Mouse (Mus musculus): Measurements from ENCODE around the gene Ssr4. TPM values are rescaled to one million over a fixed set of nuclear protein-coding genes. Genes with fewer than 3 reads are reported as not detected.

Gene Ssr4
- total RNA-seq, 2 experiments from 2014 or later: 77.3 to 79.0 TPM

DNA sequence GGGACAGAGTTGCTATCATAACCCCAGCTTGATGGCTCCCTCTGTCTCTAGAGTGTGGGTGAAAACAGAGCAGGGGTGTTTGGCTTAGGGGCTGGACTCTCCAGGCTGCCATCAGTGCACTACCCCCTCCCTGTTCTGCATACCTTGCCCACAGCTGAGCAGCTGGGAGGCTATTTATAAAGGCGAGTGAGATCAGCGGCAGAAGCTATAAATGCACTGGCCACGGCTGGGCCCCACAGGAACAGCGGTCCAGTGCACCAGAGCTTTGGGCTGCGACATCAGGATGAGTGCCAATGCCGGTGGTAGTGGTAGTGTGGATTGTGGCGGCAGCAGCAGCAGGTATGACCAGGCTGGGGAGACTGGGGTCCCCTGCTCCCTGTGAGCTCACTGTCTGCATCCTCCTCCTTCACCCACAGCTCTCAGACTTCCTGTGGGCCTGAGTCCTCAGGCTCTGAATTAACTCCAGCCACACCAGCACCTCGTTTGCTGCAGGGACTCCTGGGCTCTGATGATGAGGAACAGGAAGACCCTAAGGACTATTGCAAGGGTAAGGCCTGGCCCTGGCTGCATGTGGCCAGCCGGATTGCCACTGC lies 12.6 kb upstream of the Ssr4 start, which contains the start of gene Srpk3:
Srpk3 (plus strand) TSS at position 238 of the 593 bp plus-strand sequence.
- peak; percentile 77 for DNase-seq
- peak within 1 kb of the TSS; percentile 90 for H3K27ac ChIP-seq
- no peak for TF ChIP-seq CTCF (IDR thresholded peaks at IDR 0.05)
- intact Hi-C loops (cut with DNase I): no loop called here
- peak within 1 kb of the TSS; percentile 71 for H3K4me3 ChIP-seq

DNA sequence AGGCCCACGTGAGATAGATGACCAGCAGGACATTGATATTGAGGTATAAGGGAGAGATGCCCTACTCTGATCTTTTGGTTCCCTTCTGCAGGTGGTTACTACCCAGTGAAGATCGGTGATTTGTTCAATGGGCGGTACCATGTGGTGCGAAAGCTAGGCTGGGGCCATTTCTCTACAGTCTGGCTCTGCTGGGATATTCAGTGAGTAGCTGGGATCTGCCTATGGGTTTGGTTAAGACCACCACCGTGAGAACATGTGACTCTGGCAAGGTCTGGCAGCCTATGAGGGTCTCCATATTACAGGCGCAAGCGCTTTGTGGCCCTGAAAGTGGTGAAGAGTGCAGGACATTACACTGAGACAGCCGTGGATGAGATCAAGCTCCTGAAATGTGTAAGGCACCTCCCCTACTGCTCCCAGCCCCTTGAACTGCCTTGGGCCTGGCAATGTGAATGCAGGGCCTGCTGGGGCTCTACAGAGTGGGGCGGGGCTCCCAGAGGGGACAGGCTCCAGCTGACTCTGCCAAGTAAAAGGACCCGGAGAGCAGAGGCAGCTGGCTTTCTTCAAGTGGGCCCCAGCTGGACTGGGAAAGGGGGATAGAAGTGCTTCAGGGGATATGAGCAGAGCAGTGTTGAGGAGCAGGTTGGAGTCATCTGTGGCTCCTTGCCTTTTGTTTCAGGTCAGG lies 11.9 kb upstream of the Ssr4 start:
- intact Hi-C loops (cut with DNase I): no loop called here
- no peak for TF ChIP-seq CTCF (IDR thresholded peaks at IDR 0.05)
- Histone ChIP-seq H3K27ac (peak overlapping the region; percentile 90), H3K4me3 (peak overlapping the region; percentile 71)
- DNase-seq: peak; percentile 53

DNA sequence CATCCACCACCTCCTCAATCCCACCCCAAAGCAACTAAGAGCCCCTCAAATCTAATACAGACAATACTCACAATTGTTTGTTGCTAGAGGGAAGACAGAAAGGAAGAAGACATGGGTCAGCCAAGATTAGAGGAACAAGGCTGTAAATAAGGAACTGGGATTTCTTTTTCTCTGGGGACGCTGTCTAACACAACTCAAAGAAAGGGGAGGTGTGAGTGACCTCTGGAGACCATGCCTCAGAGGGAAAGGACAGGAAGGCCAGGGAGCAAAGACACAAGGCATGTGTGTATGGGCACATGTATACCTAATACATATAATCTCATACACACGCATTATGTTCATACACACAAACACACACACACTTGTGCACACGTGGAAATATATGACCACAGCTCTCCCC lies 4.6 kb upstream of the Ssr4 start:
- no peak for DNase-seq
- Histone ChIP-seq H3K27ac (no peak overlapping the region), H3K4me3 (no peak overlapping the region)
- intact Hi-C loops (cut with DNase I): no loop called here
- TF ChIP-seq CTCF (IDR thresholded peaks at IDR 0.05): no peak

DNA sequence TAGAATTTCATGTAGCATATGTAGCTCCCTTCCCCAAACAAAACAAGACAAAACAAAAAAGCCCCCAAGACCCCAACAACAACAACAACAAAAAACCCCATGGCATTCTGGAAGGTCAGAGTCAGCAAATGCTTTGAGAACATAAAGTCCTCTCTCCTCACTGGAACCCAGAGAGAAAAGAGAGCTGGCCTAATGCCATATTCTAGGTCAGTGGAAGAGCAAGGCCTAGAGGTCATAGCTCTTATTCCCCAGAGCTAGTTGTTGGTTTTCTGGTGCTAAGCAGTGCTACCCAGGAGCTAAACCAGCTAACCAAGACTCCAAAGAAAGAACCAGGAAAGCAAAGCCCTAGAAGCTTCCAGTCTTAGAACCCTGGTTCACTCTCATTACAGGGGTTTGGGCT lies 1.2 kb upstream of the Ssr4 start:
- intact Hi-C loops (cut with DNase I): loop anchor here (5.0 kb wide), 3 partner anchors 68 to 177 kb away; partner anchors contain the start of genes Abcd1, Bcap31 and Slc6a8
- peak overlapping the region; percentile 98 for H3K27ac ChIP-seq
- DNase-seq: no peak

DNA sequence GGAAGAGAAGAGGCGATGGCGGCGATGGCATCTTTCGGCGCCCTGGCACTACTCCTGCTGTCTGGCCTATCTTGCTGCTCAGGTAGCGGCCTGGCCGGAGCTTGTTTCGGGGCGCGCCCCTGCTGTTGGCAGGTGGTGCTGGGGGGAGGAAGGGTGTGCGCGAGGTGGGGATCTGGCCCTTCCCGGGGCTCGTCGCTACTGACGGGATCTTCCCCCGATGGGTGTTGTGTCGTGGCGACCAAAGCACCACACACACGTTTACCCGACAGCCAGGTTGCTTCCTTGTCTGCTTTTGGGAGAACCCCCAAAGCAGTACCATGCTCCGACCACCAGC lies 364 bp downstream of the Ssr4 start:
- DNase-seq: no peak
- H3K4me3 ChIP-seq: peak overlapping the region; percentile 87
- intact Hi-C loops (cut with DNase I): loop anchor here (5.0 kb wide), 3 partner anchors 70 to 175 kb away; partner anchors contain the start of genes Abcd1, Bcap31 and Slc6a8
- no peak for TF ChIP-seq CTCF (IDR thresholded peaks at IDR 0.05)
- peak overlapping the region; percentile 98 for H3K27ac ChIP-seq

More for the DNA sequence above, 1.2 kb upstream of the Ssr4 start:
- H3K4me3 ChIP-seq: peak overlapping the region; percentile 87
- no peak for TF ChIP-seq CTCF (IDR thresholded peaks at IDR 0.05)

DNA sequence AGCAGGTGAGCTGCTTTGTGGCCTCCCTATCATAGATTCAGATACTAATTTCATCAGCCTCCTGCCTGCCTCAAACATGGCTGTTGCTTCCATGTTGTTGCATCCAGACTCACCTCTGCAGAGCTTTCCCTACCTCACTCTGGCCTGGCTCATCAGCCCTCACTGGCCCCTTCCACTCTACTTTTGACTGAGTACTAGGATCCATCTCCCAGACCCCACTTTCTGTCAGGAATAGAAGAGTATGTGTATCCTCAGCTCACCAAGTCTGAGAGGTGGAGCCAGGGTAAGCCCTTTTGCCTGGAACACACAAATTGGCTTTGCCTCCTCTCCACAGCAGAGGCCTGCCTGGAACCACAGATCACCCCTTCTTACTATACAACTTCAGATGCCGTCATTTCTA lies 1.7 kb downstream of the Ssr4 start:
- Histone ChIP-seq H3K4me3 (peak overlapping the region; percentile 87), H3K27ac (no peak overlapping the region)
- intact Hi-C loops (cut with DNase I): loop anchor here (5.0 kb wide), 3 partner anchors 71 to 174 kb away; partner anchors contain the start of genes Abcd1, Bcap31 and Slc6a8
- no peak for DNase-seq
- TF ChIP-seq CTCF (IDR thresholded peaks at IDR 0.05): no peak

DNA sequence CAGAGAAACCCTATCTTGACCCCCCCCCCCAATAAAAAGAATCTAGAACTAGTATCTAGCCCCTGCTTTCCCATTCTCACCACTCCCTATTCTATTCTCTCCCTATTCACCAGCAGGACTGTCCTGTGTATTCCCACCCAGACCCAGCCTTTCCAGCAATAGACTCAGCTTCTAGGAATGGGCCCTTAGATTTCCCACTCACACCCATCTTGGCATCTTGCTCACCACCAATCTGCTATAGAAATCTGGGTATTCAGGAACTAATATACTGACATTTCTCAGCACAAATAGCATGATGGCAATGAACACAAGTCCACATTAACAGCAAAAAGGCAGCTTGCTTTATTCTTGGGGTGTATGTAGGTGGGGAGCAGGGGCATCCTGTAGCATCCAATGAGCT lies 6.2 kb downstream of the Ssr4 start:
- TF ChIP-seq CTCF (IDR thresholded peaks at IDR 0.05): no peak
- no peak overlapping the region for H3K27ac ChIP-seq
- no peak overlapping the region for H3K4me3 ChIP-seq
- DNase-seq: no peak
- intact Hi-C loops (cut with DNase I): loop anchor here (10.0 kb wide), 1 partner anchor 452 kb away; the partner anchor contains the start of gene Flna

DNA sequence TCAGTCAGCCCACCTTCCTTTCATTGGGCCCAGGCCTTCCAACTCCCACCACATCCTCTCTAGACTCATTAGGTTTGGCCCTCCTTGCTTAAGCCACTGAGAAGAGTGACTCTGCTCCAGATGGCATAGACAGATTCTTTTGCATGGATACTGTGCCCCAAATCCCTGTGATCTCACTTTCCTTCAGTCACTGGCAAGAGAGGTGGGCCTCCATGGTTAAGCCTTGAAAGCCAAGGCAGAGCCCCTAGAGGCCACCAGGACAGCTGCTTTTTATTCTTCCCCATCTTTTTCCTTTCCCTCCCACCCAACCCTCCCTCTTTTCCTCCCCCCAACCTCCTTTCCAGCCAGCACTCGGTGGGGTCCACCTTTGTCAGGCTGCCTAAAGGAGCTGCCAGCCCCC lies 6.7 kb downstream of the Ssr4 start:
- Histone ChIP-seq H3K27ac (no peak overlapping the region), H3K4me3 (no peak overlapping the region)
- DNase-seq: no peak
- intact Hi-C loops (cut with DNase I): loop anchor here (10.0 kb wide), 1 partner anchor 451 kb away; the partner anchor contains the start of gene Flna
- no peak for TF ChIP-seq CTCF (IDR thresholded peaks at IDR 0.05)

DNA sequence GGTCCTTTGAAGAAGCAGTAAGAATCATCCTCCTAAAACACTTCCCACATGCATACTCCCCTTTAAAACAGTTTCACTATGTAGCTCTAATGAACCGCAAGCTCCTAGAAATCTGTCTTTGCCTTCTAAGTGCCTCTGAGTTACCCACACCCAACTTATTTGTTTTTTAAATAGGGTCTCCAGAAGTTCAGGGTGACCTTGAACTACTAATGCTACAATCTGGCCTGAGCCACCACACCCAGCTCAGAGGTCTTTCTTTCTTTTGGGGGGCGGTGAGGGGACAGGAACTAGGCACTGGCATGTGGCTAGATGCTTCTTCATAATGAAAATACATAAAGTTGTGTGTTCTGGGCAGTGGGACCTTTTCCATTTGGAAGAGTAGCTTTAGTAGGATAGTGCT lies 10.7 kb downstream of the Ssr4 start:
- TF ChIP-seq CTCF (IDR thresholded peaks at IDR 0.05): no peak
- no peak for DNase-seq
- no peak overlapping the region for H3K27ac ChIP-seq
- no peak overlapping the region for H3K4me3 ChIP-seq
- intact Hi-C loops (cut with DNase I): loop anchor here (5.0 to 10.0 kb wide), 3 partner anchors 150 to 615 kb away; partner anchors contain the start of gene Flna

DNA sequence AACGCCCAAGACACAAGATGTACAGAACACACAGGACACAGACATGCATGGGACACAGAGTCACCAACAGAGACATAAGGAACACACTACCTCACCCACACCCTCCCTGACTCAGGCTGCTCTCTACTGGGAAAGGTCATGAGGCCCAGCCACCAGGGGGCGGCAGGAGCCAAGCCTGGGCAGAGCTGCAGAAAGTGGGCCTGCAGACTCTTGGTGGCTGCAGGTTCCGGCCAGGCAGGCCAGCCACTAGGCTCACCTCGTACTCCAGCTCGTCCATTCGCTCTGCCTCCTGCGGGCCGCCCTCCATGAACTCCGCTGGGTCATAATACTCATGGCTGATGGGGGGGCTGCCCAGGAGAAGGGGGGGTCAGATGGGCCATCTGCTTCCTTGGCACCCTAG lies 11.7 kb downstream of the Ssr4 start:
- TF ChIP-seq CTCF (IDR thresholded peaks at IDR 0.05): peak; percentile 82
- peak; percentile 82 for DNase-seq
- H3K27ac ChIP-seq: no peak overlapping the region
- H3K4me3 ChIP-seq: no peak overlapping the region
- intact Hi-C loops (cut with DNase I): loop anchor here (2.0 to 10.0 kb wide), 4 partner anchors 96 to 614 kb away; partner anchors contain the start of gene Flna

DNA sequence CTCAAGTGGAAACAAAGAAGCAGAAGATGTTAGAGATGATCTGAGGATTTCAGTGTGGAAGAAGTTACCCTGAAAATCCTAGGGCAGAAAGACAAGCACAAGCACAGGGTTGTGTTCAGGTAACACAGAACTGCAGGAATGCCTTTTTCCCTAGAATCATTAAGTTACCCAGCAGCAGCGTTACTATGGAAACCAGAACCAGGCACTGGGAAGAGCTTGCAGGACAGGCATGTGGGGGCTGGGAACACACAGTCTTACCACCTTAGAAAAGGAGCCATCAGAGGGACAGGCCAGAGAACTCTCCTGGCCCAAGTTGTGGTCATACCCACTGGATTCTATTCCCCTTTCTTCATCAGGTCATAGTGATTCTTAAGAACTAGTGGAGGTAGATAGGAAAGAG lies 19.0 kb downstream of the Ssr4 start:
- Histone ChIP-seq H3K27ac (no peak overlapping the region), H3K4me3 (no peak overlapping the region)
- intact Hi-C loops (cut with DNase I): no loop called here
- DNase-seq: no peak
- TF ChIP-seq CTCF (IDR thresholded peaks at IDR 0.05): no peak

DNA sequence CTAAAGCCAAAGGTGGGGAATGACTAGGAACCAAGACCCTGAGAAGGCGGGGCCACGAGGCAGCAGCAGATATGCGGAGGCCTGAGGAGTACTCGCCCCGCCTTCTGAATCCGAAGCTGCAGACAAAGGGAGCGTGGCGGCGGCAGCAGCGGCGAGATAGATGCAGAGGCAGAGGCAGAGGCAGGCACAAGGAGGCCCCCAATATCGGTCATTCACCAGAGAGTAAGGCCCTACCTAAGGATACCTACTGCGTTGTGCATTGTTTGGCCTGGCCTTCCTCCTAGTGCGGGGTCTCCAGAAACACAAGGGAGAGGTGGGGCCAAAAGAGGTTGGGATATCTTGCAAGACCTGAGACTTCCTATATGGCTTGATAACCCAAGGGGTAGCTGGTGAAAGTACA lies 28.2 kb downstream of the Ssr4 start:
- TF ChIP-seq CTCF (IDR thresholded peaks at IDR 0.05): no peak
- intact Hi-C loops (cut with DNase I): no loop called here
- Histone ChIP-seq H3K27ac (no peak overlapping the region), H3K4me3 (no peak overlapping the region)
- no peak for DNase-seq

DNA sequence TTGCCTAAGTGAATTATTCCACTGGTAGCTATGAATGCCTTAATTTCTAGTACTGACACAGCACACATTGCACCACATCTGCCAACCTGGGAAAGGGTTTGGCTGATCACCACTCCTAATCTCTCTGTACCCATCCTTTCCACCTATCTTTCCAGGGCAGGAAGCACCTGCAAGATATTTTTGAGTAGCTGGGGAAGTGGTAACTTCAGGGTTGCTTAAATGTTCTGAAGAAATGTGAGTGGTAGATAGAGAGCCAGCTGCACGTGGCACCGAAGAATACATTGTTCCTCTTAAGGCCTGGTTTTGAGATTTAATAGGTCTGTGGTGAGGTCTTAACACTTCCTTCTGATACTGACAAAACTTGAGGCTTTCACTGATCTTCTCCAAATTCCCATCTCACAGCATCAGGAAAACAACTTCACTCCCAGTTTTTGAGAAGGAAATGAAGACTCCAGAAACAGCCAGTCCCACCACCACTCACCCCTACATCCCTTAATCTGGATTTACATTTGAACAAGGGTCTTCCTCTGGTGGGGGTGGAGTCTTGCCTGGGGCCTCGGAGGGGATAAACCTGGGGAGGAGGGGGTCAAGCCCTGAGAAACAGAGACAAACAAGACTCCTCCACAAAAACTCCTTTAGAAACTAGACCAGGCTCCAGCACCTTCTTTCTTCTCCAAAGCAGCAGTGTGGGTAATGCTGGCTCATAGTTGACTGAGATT lies 29.9 kb downstream of the Ssr4 start:
- intact Hi-C loops (cut with DNase I): no loop called here
- no peak overlapping the region for H3K27ac ChIP-seq
- H3K4me3 ChIP-seq: no peak overlapping the region
- TF ChIP-seq CTCF (IDR thresholded peaks at IDR 0.05): no peak
- DNase-seq: no peak

Measured in gastrocnemius, adult 2 months (tissue).